Mouse (Mus musculus) heart, adult 11 months (tissue): ENCODE results near the gene Adam15.

Experiments
- DNase-seq: peaks from one replicate; pipeline ENCODE4 v3.0.0; 2022

The Adam15 gene

DNA sequence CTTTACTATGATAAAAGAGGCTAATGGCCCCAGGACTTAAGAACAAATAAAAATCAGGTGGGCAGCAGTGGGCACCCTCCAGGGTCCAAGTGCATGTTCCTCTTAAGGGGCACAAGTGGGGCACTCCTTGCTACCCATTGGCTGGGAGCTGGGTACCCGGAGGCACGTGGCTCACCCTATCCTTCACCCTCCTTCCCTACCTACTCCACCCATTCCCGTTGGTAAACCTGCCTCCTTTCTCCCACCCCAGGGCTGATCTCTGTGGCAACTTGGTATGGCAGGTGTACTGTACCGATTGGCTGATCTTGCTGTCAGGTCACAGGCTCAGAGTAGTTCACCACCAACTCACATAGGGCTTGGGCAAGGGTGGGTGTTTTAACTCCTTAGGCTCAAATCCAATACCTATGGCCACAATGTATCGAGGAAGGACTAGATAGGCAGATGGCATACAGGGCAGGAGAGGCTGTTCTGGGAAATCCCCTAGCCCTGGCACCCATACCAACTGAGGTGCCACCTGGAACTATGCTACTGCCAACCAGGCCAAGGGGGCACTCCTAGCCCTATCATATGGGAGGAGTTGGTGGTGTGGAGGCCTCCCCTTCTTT is 34.0 kb upstream of the Adam15 start:
- peak; percentile 87 for DNase-seq

- DNase-seq: peak; percentile 88
These were observed 33.2 kb upstream of the Adam15 start for GRCm38 (mm10) chr3:89382950-89383349.

- peak; percentile 87 for DNase-seq
These were observed 32.5 kb upstream of the Adam15 start for GRCm38 (mm10) chr3:89382033-89382882.

DNA sequence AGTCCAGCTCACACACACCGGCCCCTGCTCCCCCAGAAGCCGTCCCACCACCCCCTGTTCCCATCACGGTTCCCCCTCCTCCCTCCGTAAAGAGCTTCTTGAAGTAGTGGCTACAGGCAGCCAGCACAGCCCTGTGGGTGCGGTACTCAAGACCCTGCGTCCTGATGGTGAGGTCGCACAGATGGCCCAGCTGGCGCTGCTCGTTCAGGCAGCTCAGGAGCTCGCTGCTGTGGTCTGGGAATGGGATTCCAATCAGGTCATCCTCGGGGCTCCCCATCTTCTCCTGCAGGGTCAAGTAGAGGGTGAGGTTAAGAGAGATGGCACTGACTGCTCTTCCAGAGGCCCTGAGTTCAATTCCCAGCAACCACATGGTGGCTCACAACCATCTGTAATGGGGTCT is 31.4 kb upstream of the Adam15 start:
- DNase-seq: peak; percentile 90

- peak; percentile 93 for DNase-seq
These were observed 30.9 kb upstream of the Adam15 start for GRCm38 (mm10) chr3:89380711-89381110.

DNA sequence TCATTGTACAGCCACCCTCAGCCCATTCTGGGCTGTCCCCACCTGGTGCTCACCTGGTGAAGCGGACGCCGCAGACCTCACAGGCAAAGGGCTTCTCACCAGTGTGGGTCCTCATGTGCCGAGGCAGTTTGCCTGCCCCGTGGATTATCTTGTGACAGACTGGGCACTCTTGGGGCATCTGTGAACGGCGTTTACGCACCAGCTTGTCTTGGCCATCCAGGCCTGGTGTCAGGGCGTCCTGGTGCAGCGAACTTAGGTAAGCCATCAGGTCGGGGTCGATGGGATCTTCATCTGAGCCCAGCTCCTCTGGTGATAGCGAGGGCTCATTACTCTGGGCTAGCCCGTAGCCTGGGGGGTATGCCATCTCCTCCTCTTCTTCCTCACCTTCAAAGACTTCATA is 30.5 kb upstream of the Adam15 start:
- peak; percentile 93 for DNase-seq

DNA sequence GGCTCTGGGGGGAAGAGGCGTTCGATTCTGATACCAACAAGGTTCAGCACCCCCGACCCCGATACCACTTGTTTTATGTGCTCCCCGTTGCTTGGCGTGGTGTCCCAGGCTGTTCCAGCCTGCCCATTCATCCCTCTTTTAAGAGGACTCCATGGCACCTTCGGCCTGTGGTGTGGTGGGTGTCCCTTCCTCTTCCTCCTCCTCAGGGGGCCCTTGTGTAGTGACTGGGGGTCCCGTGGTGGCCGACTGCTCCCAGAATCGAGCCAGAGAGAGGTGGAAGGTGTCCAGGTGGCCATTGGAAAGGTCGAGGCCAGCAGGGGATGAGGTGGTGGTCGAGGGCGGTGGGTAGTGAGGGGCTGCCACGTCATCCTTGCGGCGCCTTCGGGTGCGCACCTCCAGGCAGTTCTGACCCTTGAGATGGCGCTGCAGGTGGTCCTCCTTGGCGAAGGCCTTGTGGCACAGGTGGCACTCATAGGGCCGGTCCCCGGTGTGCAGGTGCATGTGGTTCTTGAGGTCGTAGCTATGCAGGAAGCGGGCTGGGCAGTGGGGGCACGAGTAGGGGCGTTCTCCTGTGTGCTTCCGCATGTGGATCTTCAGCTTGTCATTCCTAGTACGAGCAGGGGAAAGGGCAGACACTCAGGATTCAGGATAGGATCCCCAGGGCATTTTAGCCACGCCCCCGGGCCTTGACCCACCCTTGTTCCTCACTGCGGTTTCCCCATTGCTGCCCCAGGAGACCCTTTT is 29.8 kb upstream of the Adam15 start:
- peak; percentile 94 for DNase-seq

- DNase-seq: peak; percentile 99
These were observed 28.7 kb upstream of the Adam15 start for GRCm38 (mm10) chr3:89378394-89379067.

DNA sequence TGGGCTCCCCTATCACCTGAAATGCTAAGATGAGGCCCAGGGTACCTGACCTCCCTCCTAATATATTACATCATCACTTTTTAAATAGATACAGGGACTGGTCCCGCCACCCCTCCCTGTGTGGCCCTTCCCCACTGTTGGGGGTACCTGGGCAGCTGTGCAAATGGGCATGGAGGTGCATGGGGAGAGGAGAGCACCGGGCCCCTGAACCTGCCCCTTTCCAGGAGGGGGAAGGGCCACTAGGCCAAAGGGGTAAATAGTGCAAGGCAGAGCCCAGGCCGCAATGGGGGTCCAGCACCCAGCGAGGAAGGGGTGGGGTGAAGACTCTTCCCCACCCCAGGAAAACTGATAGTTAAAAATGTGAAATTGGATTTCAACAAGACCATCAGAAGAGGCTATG is 28.0 kb upstream of the Adam15 start:
- DNase-seq: peak; percentile 93

DNA sequence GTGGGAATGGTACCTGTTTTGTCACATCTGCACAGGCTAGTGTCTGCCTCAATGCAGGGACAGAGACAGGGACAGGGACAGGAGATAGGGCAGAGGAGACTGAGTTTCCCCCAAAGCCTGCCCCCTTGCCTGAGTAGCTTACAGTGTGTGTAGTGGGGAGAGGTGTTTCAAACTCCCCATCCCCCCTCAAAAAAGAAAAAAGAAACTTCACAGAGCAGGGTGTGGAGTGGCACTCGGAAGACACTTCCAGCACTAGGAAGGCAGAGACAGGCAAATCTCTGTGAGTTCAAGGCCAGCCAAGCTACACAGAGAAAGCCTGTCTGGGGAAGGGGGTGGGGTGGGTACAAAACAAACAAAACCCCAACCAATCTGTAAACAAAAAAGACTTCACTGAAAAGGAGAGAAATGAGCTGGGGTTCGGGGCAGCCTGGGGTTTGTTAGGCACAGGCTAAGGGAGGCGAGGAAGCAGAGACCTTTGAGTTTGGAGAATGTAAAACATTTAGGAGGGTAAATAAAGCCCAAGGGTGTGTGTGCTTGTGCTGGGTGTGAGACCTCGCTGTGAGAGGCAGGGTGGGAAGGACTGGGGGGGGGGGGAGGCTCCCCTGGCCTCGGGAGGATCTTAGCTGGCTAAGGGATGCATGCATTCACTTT is 23.9 kb upstream of the Adam15 start:
- DNase-seq: peak; percentile 83

GRCm38 (mm10) chr3:89367338-89367737 is 17.5 kb upstream of the Adam15 start:
- peak; percentile 88 for DNase-seq

- DNase-seq: peak; percentile 89
These were observed 16.0 kb upstream of the Adam15 start for GRCm38 (mm10) chr3:89365486-89366414.

DNA sequence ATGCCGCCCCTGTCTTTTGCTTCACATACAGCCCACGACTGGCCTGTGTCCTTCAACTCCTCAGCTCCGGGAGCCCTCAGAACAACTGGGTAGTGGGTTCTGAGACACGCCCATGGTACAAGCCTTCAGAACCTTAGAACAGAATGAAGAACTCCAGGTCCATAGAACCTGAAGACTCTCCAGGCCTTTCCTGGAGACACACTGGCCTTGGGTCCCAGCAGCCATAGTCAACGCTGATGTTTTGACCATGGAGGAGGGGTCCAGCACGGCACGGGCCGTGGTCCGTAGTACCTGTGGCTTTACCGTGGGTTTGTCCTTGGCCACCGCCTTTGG is 15.3 kb upstream of the Adam15 start, which contains the start of gene Dcst1:
Gene Dcst1, minus strand, starts transcription at position 101 of the 333 bp plus-strand sequence.
- DNase-seq: peak; percentile 89

DNA sequence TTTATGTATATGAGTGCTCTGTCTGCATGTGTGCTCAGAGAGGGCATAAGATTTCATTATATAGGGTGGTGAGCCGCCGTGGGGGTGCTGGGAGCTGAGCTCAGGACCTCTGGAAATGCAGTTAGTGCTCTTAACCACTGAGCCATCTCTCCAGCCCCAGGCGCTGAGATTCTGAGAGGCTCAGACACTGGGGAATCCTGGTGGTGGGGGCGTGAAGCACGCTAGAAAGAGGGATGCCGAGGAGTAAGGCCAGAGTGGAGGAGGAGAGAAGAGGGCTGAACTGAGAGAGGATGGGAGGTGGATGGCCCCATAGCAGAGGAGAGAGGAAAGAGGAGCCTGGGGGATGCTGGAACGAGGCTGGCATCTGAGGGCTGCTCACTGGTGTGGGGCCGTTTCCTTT is 14.8 kb upstream of the Adam15 start:
- DNase-seq: no peak

DNA sequence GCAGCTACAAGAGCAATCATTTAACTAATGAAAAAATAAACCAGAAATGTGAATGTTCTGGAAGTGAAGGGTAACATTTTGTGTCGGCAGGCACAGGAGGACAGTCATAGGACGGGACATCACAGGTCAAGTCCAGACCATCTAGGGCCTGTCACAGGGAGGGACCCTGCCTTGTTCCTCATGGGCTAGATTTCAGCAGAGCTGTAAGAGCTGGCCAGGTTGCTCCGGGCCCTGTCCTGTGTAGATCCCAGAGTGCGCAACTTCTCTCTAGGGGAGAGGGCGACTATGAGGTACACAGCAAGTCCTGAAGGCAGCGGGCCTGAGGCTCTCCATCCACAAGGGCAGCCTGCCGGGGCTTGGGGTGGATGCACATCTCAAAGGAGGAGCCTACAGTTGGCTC is 11.9 kb upstream of the Adam15 start, which contains the start of gene Dcst2:
Gene Dcst2, plus strand, starts transcription at position 301 of the 400 bp plus-strand sequence.
- DNase-seq: no peak

DNA sequence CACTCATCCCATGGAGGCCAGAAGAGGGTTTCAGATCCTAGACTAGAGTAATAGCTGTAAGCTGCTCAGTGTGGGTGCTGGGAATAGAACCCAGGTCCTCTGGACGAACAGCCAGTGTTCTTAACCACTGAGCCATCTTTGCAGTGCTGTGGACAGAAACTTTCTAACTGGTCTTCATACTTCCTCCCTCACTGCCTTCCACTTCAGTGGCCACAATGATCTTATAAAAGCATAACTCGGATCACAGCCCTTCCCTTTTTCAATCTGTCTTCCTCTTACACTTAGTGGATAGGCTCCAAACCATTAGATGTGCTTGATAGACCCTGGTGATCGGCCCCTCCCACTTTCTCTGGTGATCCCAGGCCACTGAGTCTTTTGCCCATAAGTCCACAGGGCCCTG is 10.4 kb upstream of the Adam15 start:
- peak; percentile 89 for DNase-seq

GRCm38 (mm10) chr3:89359630-89360029 is 9.8 kb upstream of the Adam15 start:
- peak; percentile 89 for DNase-seq

DNA sequence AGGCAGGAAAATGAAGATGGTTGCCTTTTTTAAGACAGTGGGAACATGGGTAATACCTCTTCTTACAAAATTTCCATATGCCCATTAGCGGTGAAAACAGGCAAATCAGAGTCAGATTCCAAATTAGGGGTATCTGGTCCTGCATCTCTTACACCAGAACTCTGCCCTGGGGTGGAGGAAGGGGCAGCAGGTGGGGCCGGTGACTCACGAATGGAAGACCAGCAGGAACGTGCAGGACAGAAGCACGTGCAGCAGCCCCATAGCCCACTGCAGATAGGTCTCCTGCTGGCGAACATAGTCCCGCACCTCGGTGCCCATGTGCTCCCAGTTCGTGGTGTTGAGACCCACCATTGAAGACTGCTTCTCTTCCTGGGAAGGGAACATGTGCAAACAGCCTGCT is 6.2 kb upstream of the Adam15 start:
- no peak for DNase-seq

DNA sequence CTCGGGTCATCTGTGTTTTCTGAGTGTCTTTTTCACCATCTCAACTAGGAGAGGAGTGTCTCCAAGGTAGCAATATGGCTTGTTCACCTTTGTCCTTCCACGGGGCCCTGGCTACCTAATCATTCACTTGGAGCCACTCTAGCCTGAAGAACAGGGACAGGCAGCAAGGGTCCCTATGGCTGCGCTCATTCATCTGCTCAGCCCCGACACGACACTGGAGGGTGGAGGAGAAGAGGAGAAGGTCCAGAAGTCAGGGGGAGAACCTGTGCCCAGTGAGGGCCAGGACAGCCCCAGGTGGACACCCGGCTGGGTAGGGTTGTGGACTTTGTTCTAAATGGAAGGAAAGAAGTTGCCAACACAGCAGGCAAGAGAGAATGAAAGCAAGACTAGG is 5.7 kb upstream of the Adam15 start:
- no peak for DNase-seq

GRCm38 (mm10) chr3:89354816-89355511 is 5.2 kb upstream of the Adam15 start:
- peak; percentile 98 for DNase-seq

DNA sequence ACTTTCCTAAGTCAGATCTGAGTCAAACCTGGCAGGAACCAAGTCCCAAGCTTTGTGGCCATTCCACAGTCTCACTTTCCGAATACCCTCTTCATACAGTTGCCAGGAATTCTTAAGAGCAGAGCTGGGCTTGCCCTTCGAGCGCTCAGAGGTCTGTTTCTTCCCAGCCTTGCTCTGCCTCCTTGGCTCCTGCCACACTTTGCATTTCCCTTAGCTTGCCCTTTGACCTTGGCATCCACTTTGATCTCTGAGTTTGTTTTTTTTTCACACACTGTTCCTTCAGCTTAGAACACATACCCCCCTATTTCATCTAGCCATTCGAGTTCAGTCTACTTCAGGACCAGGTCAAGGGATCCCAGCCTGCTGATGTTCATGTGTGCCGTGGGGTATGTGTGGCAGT is 1.5 kb upstream of the Adam15 start:
- DNase-seq: no peak
